Comparison of ENCODE assay signal across 8 mouse cellular contexts in genomic region chr19:7136016-7136415, GRCm38 (mm10). TPM values are rescaled to one million over a fixed set of nuclear protein-coding genes. Genes with fewer than 3 reads are reported as not detected.
DNase-seq lines count a peak whose midpoint lies in the region; ATAC-seq lines count a peak whose summit lies in the region.

No protein-coding gene starts in this region.

- peak overlapping the region; percentile 43; the same call in 1 of the 2 replicates for H3K9ac ChIP-seq in forebrain, embryonic 13.5 days
- no peak overlapping the region for H3K9ac ChIP-seq in intestine, embryonic 15.5 days
- 0 out of 2 replicates have a peak overlapping the region, but pooled peaks have one; percentile 13 for H3K9ac ChIP-seq in liver, embryonic 13.5 days

- peaks cover 5% of the 10 kb centered on the region; the same call in 1 of the 2 replicates for H3K27me3 ChIP-seq in forebrain, embryonic 13.5 days
- H3K27me3 ChIP-seq in intestine, embryonic 15.5 days (replicated peaks): no peaks in the 10 kb centered on the region
- H3K27me3 ChIP-seq in liver, embryonic 13.5 days: peaks cover 65% of the 10 kb centered on the region

- H3K9me3 ChIP-seq in forebrain, embryonic 13.5 days (replicated peaks): no peaks in the 10 kb centered on the region
- H3K9me3 ChIP-seq in intestine, embryonic 15.5 days: no peaks in the 10 kb centered on the region
- no peaks in the 10 kb centered on the region for H3K9me3 ChIP-seq in liver, embryonic 13.5 days (replicated peaks)

- H3K4me3 ChIP-seq in forebrain, embryonic 13.5 days: no peak overlapping the region
- peak overlapping the region; percentile 10; the same call in 1 of the 2 replicates for H3K4me3 ChIP-seq in intestine, embryonic 15.5 days (replicated peaks)
- no peak overlapping the region for H3K4me3 ChIP-seq in liver, embryonic 13.5 days (replicated peaks)

- H3K4me2 ChIP-seq in forebrain, embryonic 13.5 days: peak overlapping the region; percentile 27; the same call in 1 of the 2 replicates
- H3K4me2 ChIP-seq in intestine, embryonic 15.5 days (replicated peaks): peak overlapping the region; percentile 38
- H3K4me2 ChIP-seq in liver, embryonic 13.5 days: 0 out of 2 replicates have a peak overlapping the region, but pooled peaks have one; percentile 3

- ATAC-seq in cerebellum, adult (ENCODE audit: insufficient number of reproducible peaks, low FRiP score, low TSS enrichment): peak; percentile 67; the same call in 1 of the 2 replicates
- ATAC-seq in forebrain, embryonic 13.5 days: no peak; the same call in 1 of the 2 replicates
- ATAC-seq in intestine, embryonic 15.5 days: peak; percentile 77
- ATAC-seq in liver, embryonic 13.5 days (ENCODE audit: low read depth): no peak
- no peak for ATAC-seq in monocyte, adult 5-6 weeks (replicated peaks; ENCODE audit: insufficient number of reproducible peaks, low FRiP score, low TSS enrichment, poor library complexity, severe bottlenecking)

- WGBS in forebrain, embryonic 13.5 days: 8% methylated on average over 9 of the region's 9 CpGs
- 18% methylated on average over 9 of the region's 9 CpGs for WGBS in intestine, embryonic 15.5 days
- WGBS in liver, embryonic 13.5 days (ENCODE audit: insufficient replicate concordance): 30% methylated on average over 9 of the region's 9 CpGs

- DNase-seq in cerebellum, postnatal 4 days (ENCODE audit: low spot score in 2 of 2): no peak
- DNase-seq in NIH3T3 (ENCODE audit: low read depth): peak; percentile 42
- no peak for DNase-seq in liver, embryonic 13.5 days
- DNase-seq in spleen, adult 18-20 months: no peak

- no peaks in the 10 kb centered on the region for H3K36me3 ChIP-seq in forebrain, embryonic 13.5 days (ENCODE audit: poor library complexity, severe bottlenecking)
- H3K36me3 ChIP-seq in intestine, embryonic 15.5 days: no peaks in the 10 kb centered on the region
- H3K36me3 ChIP-seq in liver, embryonic 13.5 days: no peaks in the 10 kb centered on the region

- peak overlapping the region; percentile 81 for H3K27ac ChIP-seq in forebrain, embryonic 13.5 days
- peak overlapping the region; percentile 81 for H3K27ac ChIP-seq in intestine, embryonic 15.5 days
- 0 out of 2 replicates have a peak overlapping the region, but pooled peaks have one; percentile 18 for H3K27ac ChIP-seq in liver, embryonic 13.5 days

- peaks cover 91% of the 10 kb centered on the region for H3K4me1 ChIP-seq in forebrain, embryonic 13.5 days
- peaks cover 57% of the 10 kb centered on the region for H3K4me1 ChIP-seq in intestine, embryonic 15.5 days (replicated peaks)
- H3K4me1 ChIP-seq in liver, embryonic 13.5 days (replicated peaks): peaks cover 30% of the 10 kb centered on the region

RNA-seq across cellular contexts. Expression of gene Flrt1, which starts 30.5 kb away (rescaled TPM):
- 10.4 and 11.3 TPM in 2 replicates for polyA plus RNA-seq in forebrain, embryonic 13.5 days (2015; fragmentation: Nextera tagmentation; extraction: Ambion mirVana)
- 1.8 and 2.1 TPM in 2 replicates for polyA plus RNA-seq in intestine, embryonic 15.5 days (2015; fragmentation: Nextera tagmentation; extraction: Ambion mirVana)
- polyA plus RNA-seq in liver, embryonic 13.5 days (2015; fragmentation: Nextera tagmentation; extraction: Ambion mirVana): 0.14 and 0.17 TPM in 2 replicates
- total RNA-seq in monocyte, adult 5-6 weeks (2017): 0.10 TPM in 1 of 3 replicates, not detected in the others

Comparison
In these comparisons a context has a peak if more than half of its experiments do, and no peak if none do; other contexts are left out.
1. ATAC-seq: peak in cerebellum, adult (single experiment) and intestine, embryonic 15.5 days (single experiment); none in forebrain, embryonic 13.5 days (single experiment), liver, embryonic 13.5 days (single experiment) and monocyte, adult 5-6 weeks (single experiment).
2. H3K27ac ChIP-seq: peak in every context shown above with its lines; median percentile 81 in forebrain, embryonic 13.5 days; 81 in intestine, embryonic 15.5 days; 18 in liver, embryonic 13.5 days.
3. Peak in every context shown above with its lines, with median percentiles within 50 percentile points of each other: H3K4me2 ChIP-seq.